Mouse (Mus musculus) thymus, postnatal 14 days (tissue): ENCODE measurements at regions not wholly inside any gene's neighbourhood (a gene's known extent, or its start where the extent isn't known, plus 50 kb on each side); places are given as distances from the start of the nearest gene placed in this dataset.
A peak's percentile ranks its signal among the peaks of the same experiment; 100 is the strongest.

Experiments
- DNase-seq: peaks from one replicate; pipeline ENCODE4 v3.0.0; 2021

- no peak for DNase-seq
Observed at GRCm38 (mm10) chr1:142605224-142605623, 1035.2 kb upstream of the B3galt2 start.

GRCm38 (mm10) chr1:142606082-142606481 is 1034.4 kb upstream of the B3galt2 start:
- no peak for DNase-seq

- DNase-seq = no peak
Observed at GRCm38 (mm10) chr1:142621464-142621863, 1019.0 kb upstream of the B3galt2 start.

- no peak for DNase-seq
Observed at GRCm38 (mm10) chr1:142624303-142624702, 1016.2 kb upstream of the B3galt2 start.

GRCm38 (mm10) chr1:142655289-142655688 is 985.2 kb upstream of the B3galt2 start:
- DNase-seq = no peak

- DNase-seq = no peak
Observed at GRCm38 (mm10) chr1:142665262-142665661, 975.2 kb upstream of the B3galt2 start.

GRCm38 (mm10) chr1:142679917-142680316 is 960.5 kb upstream of the B3galt2 start:
- no peak for DNase-seq

- no peak for DNase-seq
Observed at GRCm38 (mm10) chr1:142688828-142689227, 951.6 kb upstream of the B3galt2 start.

- no peak for DNase-seq
Observed at GRCm38 (mm10) chr1:142695179-142695578, 945.3 kb upstream of the B3galt2 start.

GRCm38 (mm10) chr1:142708263-142708662 is 932.2 kb upstream of the B3galt2 start:
- DNase-seq = no peak

- no peak for DNase-seq
Observed at GRCm38 (mm10) chr1:142730259-142730658, 910.2 kb upstream of the B3galt2 start.

- no peak for DNase-seq
Observed at GRCm38 (mm10) chr1:142734108-142734507, 906.4 kb upstream of the B3galt2 start.

GRCm38 (mm10) chr1:142738376-142738775 is 902.1 kb upstream of the B3galt2 start:
- no peak for DNase-seq

GRCm38 (mm10) chr1:142742307-142742706 is 898.2 kb upstream of the B3galt2 start:
- DNase-seq = peak; percentile 5

- no peak for DNase-seq
Observed at GRCm38 (mm10) chr1:142771010-142771409, 869.5 kb upstream of the B3galt2 start.
